Mouse (Mus musculus) ZHBTc4 (cell line): ENCODE results near the gene Spaca4.
A peak's percentile ranks its signal among the peaks of the same experiment; 100 is the strongest.

Experiments
- DNase-seq: peaks from one replicate; pipeline ENCODE4 v3.0.0-alpha.2; 2011; ENCODE audit warnings: low read depth, low spot score

Gene Spaca4

DNA sequence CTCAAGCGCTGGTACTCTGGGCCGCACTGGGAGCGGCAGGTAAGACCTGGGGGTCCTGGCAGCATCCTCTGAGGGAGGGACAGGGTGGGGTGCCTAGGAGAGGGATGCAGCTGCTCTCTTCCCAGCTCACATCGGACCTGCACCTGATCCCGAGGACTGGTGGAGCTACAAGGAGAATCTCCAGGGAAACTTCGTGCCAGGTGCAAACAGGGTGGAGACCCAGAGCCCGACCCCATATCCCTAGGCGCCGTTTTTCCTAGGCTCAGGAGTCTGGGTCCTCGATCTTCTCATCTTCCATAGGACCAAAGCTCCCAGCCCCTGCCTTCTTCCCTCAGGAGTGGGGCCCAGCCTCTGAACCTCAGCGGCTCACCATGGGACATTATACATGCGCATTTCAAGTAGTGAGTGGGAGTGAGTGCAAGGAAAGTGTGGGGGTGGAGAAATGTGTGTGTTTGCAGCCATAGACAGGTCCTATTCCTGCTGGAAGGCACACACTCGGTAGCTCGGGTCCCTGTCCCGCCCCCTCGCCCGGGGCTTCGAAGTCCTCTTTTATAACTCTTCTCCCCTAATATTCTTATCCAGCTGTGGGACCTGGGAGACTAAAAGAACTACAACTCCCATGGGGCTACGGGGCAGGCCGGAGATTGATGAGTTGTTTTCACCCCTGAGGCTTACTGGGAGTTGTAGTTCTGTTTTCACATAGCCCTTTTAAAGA, 25.2 kb downstream of the Spaca4 start:
- peak; percentile 87 for DNase-seq

DNA sequence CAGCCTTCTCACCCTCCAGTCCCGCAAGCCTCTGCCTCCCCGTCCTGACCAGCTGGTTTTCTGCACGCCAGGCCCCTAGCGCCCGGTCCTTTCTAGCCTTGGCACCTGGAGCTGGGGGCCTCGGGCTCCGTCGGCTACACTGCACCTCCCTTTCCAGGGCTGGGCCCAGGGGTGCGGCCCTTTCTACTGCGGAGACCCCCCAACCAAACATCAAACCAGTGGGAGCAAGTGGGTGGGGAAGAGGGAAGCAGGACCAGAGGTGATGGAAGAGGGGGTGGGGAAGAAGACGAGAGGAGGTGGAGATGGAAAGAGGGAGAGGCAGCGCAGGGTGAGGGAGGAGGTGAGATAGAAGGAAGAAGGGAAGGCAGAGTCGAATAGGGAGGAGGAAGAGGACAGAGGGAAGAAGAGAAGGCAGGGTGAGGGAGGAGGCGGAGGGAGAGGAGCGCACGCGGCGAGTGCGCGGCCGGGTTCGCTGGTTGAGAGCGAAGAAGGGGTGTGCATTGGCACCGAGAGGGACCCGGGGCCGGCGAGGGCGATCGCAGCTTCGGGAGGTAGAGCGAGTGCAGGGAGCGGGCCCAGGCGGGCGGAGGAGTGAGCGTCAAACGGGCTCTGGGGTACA, 26.0 kb downstream of the Spaca4 start, which contains the start of gene Car11:
Gene Car11, plus strand, starts transcription at position 321 of the 619 bp plus-strand sequence.
- no peak for DNase-seq

DNA sequence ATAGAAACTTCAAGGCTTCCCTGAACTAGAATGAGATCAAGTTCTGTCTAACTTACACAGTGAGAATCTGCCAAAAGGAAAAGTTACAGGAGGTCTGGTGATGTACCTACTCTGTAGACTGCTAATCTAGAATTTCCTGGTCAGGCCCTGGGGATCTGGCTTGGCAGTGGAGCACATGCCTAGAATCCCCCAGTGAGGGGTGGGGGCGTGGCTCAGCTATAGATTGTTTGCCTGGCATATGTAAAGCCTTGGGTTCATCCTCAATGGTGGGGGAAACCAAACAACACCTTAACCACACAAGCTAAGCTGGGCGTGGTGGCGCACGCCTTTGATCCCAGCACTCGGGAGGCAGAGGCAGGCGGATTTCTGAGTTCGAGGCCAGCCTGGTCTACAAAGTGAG, 27.7 kb downstream of the Spaca4 start:
- no peak for DNase-seq

DNA sequence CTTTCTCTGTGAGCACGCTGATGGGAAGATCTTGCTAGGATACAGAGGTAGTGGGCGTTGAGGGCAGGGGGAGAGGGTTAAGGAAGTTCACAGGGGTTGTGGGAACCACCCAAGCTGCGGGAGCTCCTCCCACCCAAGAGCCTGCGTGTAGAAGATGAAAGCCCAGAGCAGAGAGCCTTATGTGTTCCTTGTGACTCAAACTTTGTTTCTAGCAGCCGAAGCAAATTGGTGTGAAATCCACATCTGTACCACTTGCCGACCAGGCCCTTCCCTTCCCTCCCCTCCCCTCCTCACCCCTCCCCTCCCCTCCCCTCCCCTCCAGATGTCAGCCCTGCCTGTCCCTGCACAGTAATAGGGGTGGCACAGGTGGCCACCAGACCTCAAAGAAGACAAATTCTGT, 30.5 kb downstream of the Spaca4 start:
- DNase-seq: no peak

DNA sequence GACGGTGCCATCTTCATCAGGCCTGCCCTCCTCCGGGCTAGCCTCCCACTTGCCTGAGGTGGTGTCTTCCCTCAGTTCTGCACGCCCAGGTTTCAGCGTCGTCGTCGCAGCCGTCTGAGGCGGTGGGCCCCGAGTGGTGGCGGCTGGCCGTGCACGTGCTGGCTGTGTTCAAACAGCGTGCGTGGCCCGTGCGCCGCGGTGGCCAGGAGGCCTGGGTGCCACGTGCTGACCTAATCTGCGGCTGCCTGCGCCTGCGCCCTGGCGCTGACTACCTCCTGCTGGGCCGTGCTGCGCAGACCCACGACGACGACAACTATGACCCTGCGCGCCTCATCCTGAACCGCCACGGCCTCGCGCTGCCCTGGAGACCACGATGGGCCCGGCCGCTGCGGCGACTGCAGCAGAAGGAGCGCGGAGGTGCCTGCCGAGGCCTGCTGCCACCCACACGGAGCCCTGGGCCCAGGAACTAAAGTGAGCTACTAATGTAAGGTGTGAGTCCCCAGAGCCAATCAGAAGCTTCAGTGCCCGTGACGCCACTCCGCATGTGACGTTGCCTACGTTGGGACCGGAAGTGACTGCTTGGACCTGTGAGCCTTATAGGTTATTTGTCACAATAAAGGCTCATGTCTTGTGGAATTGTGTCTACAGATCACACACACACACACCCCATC, 31.6 kb downstream of the Spaca4 start, which contains the start of gene Sec1:
Gene Sec1, minus strand, starts transcription at position 482 of the 671 bp plus-strand sequence.
- DNase-seq: peak; percentile 77

DNA sequence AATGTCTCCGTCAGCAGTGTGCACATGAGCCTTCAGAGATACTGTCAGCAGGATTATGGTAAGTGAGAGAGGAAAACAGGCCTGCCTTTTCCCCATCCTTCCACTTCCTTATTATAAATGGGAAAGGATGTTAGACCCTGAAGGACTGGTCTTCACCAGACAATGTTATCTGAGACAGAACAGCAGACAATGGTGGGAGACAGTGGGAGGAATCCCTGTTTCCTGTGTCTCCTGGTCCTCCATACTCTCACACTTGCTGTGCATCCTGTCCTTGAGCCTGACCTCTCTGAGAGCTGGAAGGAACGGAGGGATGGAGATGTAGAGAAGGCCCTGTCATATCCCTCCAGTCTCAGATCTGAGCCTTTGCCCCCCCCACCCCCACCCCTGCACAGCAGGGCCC, 33.2 kb downstream of the Spaca4 start:
- DNase-seq: no peak

DNA sequence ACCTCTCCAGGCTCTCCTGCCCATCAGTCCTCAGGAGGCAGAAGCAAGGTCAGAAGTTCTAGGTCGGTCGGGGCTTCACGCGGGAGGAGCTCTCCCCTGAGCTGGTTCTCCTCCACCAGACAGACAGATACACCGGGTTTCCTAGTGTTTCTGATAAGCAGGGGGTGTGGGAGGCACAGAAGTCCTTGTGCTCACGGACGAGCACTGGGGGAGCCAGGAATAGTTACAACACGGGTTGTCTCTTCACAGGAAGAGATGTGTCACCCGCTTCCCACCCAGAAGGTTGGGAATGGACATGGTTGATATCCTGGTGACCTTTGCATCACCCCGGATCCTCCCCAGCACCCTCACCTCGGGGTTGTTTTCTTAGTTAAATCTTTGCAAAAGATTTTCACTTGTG, 35.8 kb downstream of the Spaca4 start:
- no peak for DNase-seq

DNA sequence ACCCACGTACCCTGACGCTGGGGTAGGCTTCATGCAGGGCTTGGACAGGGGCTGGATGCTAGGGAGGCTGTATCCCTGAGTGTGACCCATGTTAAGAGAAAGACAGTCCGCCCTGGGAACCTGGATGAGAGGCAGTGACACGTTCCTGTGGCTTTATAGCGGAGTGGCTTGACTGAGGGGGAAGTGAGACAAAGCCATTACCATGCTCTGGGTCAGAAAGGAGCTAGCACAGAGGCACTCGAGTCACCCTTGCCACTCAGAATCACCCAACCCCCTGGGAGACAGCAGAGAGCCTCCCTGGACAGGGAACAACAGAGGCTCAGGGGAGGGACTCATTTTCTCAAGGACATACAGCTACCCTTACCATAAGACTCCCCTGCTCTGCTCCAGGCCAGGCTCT, 36.5 kb downstream of the Spaca4 start:
- no peak for DNase-seq

DNA sequence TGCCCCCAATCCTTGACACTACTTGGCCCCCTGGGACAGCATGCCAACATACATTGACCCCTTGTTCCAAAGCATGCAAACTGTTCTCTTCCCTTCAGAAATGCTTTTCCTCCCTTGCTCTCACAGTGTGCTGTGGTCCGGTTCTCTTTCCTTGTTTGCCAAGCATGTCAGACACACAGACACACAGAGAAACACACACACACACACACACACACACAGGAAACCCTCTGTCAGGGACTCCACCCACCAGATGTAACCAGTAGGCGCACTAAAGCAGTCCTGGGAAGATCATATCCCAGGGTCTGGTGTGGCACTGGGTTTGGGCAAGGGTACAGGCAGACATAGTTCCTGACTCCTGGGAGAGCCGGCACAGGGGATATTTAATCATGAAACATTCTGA, 38.8 kb downstream of the Spaca4 start:
- no peak for DNase-seq

DNA sequence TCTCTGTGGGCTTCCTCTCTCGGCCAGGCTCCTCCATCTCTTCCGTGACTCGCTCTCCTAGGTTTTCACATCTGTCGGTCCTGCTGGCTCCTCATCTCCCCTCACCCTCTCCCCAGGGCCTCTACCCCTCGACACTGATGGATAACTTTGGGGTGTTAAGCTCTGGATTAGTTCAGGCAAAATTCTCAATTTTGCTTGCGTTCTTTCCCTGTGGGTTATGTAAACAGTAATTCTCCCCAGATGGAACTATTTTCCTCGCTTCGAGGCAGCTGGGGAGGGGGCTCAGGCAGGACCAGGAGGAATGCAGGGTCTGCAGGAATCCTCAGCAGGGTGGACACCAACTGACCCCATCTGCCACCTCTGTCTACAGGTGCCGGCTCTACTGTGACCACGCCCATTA, 39.8 kb downstream of the Spaca4 start:
- DNase-seq: no peak

DNA sequence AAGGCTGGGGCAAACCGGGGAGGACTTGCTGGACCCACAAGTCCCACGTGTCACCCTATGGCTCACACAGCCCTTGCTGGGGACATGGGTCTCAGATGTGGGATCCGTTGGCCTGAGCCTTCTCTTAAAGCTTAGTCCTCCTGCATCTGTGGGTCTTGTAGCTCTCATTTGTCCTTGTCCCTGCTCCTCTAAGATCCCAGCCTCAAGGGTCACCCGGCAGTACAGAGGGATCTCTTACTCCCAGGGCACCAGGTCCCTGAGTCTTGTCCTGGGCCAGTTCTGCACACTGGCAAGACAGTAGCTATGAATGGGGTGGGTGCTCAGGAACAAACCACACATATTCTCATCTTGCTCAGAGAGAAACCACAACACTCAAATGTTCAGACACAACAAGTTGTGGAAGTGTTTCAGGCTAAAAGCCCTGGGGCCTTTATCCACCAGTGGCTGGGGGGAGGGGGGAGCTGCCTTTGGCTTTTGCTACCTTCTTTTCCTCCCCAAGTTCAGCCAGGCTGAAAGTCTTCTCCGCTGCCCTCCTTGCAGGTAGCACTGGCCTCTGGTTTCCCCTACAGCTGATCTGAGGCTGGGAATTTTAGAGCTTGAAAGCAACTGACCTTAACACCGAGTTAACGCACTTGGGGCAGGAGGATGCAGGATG, 42.1 kb downstream of the Spaca4 start, which contains the start of gene Ntn5:
Gene Ntn5, plus strand, starts transcription at position 627 of the 655 bp plus-strand sequence.
- DNase-seq: no peak

DNA sequence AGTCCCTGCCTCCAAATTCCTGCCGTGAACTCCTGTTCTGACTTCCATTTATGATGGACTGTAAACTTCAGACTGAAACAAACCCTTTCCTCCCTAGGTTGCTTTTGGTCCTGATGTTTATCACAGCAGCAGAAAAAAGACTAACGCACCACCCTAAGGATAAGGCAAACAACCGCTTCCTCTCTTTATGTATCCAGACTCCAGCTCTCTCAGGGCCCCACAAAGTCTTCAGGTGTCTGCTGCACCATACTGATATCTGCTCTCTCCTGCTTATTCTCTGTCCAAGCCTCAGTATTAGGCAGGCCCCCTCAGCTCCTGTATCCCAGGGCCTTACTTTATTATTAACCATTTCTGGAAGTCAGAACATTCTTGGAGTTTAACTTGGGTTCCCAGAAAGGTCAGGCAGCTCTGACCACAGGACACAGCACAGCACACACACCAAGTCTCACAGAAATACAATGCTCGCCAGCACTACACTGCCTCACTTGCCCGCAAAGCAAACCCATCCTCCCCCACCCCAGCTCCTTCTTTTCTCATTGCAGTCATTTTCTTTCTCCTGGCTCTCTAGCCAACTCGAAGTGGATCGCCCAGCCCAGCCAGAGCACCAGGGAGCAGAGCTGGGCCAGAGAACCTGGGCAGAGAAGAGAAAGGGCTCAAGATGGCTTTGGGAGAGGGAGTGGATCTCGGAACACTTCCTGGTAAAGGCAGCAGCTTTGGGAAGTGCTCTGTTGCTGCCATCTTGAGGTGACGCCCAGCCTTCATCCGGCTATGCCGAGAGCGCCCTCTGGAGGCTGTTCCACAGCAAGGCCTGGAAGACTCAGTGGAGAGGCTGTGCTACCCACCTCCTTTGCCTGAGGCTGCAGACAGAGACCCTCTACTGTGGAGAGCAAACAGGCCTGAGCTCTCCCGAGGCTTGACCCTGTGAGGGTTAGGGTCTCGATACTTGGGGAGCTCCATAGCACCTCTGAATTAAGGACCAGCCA, 43.2 kb downstream of the Spaca4 start:
- DNase-seq: peak; percentile 94

DNA sequence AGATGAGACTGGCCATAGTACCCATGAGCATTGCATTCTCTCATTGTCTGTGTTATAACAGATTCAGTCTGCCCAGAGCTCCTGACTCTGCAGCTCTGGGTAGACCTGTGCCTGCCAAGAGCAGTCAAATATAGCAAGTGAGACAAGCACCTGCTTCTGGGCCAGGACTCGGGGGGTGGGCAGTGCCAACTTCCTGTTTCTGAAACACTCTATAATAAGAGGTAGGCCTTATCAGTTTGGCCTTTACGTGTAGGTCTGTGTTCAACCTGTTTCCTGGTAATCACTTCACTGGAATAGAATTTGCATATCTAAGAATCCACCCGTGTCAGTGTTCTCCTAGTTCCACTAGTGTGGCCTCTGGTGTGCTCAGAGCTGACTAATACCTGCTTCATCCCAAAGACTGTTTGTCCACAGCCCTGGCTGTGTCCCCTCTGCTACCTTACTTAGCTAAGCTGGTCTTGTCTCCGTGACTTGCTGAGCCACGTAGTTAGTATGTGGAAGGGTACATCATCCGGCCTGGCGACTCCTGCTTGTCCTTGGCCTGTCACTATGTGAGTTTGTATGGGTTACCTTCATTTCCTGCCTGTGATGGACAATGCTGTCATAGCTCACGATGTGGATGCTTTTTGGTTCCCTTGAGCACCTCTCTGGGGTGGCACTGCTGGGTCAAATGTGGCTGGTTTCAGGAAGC, 44.4 kb downstream of the Spaca4 start:
- no peak for DNase-seq

DNA sequence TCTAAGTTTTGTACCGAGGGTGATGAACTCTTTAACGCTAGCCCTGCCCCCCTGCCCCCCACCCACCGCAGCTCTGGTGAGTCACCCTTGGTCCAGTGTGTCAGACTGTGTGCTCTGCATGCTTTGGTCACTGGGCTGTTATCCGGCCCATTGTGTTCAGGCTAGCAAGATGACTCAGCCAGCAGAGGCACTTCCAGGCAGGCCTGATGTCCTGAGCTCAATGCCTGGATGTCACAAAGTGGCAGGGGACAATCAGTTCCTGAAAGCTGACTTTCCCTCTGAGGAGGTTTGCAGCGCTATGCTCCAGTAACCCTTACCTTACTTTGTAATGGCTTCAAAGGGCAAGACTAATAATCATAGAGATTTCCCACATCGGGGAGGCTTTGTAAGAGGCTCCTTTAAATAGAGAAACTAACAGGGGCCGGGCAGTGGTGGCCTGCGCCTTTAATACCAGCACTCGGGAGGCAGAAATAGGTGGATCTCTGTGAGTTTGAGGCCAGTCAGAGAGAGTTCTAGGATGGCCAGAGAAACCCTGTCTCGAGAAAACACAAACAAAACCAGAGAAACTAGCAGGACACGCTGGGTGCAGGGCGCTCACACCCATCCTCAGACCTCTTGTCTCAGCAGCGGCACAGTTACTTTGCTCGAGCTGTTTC, 45.5 kb downstream of the Spaca4 start:
- DNase-seq: no peak

DNA sequence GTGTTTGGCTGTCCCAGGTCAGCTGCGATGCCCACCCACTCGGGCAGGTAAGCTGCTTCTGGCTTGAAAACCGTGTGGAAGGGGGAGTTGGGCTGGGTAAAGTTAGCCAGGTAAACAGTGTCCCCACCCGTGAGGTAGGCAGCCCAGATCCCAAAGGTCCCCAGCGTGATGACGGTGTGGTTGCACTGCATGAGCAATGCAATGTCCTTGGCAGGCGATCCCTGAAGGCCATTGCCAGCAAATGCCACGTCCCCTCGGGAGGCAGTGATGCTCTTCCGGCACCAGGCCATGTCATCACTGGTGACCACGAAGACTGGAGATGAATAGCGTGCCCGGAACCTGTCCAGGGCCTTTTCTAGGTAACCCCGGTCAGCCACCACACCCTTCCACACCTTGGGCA, 47.1 kb downstream of the Spaca4 start:
- no peak for DNase-seq

DNA sequence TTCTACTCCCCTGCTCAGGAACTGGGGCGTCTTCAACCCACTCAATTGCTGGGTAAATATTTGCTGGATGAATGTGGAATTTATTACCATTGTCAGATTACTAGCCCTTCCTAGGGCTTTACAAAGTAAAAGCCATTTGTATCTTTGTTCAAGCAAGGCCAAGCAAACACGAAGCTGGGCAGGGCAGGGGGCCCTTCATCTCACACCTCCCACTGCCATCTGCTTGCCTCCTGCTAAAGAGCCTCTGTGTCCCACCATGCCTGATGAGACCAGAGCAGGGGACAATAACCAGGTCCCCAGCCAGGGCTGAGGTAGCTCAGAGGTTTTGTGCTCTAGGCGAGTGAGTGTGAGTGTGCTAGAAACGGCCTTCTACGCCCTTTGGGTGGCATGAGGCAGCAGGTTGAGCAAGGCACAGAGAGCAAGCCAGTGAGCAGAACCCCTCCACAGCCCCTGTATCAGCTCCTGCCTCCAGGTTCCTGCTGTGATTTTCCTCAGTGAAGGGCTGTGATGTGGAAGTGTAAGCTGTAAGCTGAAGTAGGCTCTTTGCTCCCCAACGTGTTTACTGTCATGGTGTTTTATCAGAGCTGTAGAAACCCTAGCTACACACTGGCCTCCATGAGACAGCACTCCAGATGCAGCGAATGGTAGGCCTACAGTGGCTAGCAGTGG, 47.9 kb downstream of the Spaca4 start:
- no peak for DNase-seq
